Mouse (Mus musculus): ENCODE results near the gene Ccdc149. TPM values are rescaled to one million over a fixed set of nuclear protein-coding genes. Genes with fewer than 3 reads are reported as not detected.

The Ccdc149 gene
- total RNA-seq, 2 experiments from 2014 or later, result 0.68 to 1.3 TPM

Other genes starting within 250 kb of the Ccdc149 start
- 1 to 10 TPM; 4.9 to 9.2 TPM for gene Sod3, start 107.7 kb downstream of the Ccdc149 start, total RNA-seq (2021)
- under 1 TPM; 0.84 to 0.88 TPM for gene Lgi2, start 94.9 kb upstream of the Ccdc149 start, total RNA-seq (2021)
- 1 to 10 TPM; 5.2 to 5.6 TPM for gene Sepsecs, start 198.2 kb upstream of the Ccdc149 start, total RNA-seq (2021)